Mouse (Mus musculus) left cerebral cortex, adult 18-20 months (tissue): ENCODE measurements at regions not wholly inside any gene's neighbourhood (a gene's known extent, or its start where the extent isn't known, plus 50 kb on each side); places are given as distances from the start of the nearest gene placed in this dataset.
"Not testable (repeated sequence)": the region's sequence is repeated elsewhere in the genome, so short reads cannot be mapped to it uniquely, and the experiment has no call there.

ENCODE experiments used
- DNase-seq, 2 experiments: peaks; one replicate each; pipeline ENCODE4 v3.0.0; 2021 to 2022; ENCODE audit warnings: low spot score in 2 of 2, mixed read lengths in 1 of 2

GRCm38 (mm10) chr12:106302617-106303016 lies 292.6 kb downstream of the Vrk1 start:
- no peak for DNase-seq

GRCm38 (mm10) chr12:106308291-106308955 lies 298.4 kb downstream of the Vrk1 start:
- DNase-seq: no peak

DNA sequence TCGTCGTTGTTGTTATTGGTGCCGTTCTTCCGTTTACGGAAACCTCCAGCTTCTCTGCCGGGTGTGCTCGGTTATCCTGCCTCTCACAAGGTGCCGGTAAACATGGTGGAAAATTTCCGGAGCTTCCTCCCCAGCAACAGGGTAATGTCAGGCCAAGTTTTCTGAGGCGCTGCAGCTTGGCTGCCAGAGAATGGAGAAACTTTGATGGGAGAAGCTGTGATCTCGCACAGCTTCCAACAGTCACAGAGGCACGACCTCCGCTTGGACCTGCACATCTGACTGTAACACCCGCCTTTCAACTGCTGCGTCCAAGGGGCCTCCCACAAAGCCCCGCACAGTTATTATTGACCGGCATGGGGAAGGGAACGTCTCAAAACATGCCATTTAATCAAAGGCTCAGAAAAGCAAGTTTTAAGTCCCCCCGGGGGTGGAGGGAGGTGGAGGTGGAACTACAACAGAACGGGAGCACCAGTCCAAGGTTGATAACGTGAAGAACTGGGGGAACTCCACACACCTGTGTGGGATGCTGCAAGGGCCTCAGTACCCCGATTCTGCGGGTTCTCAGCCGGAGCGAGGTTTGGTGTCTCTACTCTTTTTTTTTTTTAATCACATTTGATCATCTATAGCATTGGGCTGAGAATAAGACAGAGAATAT lies 299.1 kb downstream of the Vrk1 start:
- DNase-seq: no peak

GRCm38 (mm10) chr12:106310171-106310570 lies 300.1 kb downstream of the Vrk1 start:
- DNase-seq: no peak

DNA sequence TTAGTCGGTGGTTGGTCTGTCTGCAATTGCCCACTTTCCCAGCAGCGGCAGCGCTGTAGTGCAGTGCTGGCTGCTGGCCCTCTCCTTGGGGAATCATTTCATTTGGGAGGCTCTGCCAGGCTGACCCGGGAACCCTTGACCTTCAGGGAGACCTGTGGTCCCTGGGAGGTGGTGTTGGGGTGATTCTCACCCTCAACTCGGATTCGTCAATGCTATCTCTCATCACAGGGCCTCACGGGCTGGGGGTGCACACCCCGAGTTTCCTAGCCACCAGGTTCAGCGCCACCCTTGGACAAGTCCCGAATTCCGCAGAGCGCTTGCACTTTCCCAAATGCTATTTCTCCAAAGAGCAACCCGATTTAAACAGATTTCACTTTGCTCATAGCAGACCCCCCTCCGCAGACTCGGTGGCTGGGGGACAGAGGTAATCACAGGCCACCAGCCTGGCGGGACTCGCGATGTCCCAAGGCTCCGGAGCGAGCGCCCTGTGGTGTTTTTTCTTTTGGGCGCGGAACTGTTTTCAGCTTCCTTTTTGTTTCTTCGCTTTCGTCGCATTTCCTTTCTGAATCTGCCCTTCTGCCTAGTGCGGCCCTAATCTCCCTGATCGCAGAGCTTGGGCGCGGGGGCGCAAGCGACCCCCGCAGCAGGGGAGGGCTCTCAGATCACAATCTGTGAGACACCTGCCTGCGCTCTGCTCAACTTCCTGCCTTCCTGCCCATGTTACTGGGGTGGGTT lies 300.7 kb downstream of the Vrk1 start:
- DNase-seq: no peak

DNA sequence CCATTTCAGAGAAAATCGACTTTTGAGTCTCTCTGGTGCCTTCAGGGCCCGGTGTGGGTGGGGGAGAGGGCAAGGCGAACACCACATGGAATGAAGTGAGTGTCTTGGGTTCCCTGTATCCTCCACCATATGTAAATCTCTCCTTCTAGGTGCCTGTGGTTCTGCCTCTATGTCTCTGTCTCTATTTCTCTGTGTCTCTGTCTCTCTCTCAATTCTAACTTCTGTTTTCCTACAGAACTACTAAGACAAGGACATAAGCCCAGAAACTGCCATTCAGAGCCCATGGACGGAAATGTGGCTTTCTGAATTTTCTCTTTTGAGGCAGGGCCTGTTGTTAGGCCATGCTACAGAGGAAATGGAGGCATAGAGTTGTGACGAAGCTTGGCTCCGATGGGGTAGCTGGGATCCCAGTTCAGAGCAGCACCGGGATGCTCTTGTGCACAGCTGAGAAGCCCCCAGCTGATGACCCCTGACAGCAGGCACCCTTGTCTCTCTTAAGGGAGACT lies 301.3 kb downstream of the Vrk1 start:
- no peak for DNase-seq

DNA sequence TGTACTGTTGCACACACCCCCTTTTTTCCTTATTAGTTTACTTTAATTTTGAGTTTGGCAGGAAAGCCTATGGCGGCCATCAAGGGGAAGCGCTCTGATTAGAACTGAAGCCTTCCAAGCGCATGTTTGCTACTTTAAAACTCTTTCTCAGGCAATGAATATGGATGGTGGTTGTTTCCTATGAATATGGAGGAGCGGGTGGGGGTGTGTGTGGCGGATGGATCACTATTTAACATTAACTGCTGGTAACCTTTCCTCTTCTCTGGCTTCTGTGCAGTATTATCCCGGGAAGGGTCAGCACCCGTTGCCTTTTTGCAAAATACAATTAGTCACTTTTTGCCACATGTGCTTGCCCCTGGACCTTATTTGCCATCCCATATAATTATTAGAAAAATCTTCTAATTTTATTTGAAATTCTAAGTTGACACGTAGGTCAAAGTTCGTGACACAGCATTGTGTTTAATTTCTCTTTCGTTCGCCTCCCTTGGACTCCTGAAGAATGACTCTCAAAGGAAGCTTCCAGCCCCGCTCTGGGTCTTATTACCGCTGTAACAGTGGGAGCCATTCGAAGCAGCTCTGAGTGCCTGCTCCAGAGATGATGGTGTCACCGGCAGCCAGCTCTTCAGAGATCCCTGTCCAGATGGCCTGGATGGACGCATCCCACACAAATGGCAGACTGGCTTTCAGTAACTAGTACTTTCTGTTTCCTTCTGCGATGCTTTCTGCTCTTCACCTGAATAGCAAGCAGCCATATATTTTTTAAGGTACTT lies 302.0 kb downstream of the Vrk1 start:
- no peak for DNase-seq

- no peak for DNase-seq
Observed at GRCm38 (mm10) chr12:106317738-106318137, 307.7 kb downstream of the Vrk1 start.

GRCm38 (mm10) chr12:106321511-106321910 lies 311.5 kb downstream of the Vrk1 start:
- DNase-seq: no peak

DNA sequence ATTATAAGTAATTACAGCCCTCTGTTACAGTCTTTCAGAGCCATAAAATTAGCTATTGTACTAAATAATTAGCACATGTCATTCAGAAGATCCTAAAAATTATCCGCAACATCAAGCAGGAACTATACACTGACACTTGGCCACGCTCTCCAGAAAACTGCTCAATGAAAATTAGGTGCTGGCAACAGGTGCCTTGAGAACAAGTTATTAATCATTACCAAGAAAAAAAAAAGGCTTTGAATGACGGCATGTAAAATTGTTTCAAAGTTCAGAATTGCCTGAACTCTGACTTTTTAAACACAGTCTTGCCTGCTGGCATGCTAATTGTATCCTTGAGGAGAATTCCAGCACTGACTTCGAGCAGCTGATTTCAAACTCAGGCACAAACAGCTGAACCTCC lies 316.6 kb downstream of the Vrk1 start:
- no peak for DNase-seq

- no peak for DNase-seq
Observed at GRCm38 (mm10) chr12:106327351-106327750, 317.3 kb downstream of the Vrk1 start.

GRCm38 (mm10) chr12:106357867-106358266 lies 347.8 kb downstream of the Vrk1 start:
- no peak for DNase-seq

GRCm38 (mm10) chr12:106361646-106362045 lies 351.6 kb downstream of the Vrk1 start:
- not testable (repeated sequence) for DNase-seq

DNA sequence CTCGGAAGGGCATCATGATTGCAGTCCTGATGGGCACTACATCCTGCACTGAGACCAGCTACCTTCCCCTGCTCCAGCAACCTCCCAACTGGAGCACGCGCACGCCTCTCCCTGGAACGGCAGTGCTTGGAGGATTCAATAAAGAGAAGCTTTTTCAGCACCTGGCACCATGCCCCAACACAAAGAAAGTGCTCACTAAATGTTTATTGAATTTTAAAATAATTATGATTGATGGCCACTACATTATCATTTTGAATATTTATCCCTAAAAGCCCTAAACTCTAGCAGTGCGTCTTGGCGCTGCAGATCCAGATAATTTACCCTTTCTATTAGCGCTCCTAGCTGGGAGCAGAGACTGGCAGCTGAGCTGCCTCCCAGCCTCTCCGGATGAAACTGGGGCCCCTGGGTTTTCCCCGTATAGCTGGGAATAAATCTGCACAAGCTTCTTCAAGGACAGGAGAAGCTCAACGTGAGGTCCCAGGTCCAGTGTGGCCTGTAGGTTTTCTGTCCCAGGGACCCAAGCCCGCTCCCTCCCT lies 364.9 kb downstream of the Vrk1 start:
- DNase-seq: no peak

DNA sequence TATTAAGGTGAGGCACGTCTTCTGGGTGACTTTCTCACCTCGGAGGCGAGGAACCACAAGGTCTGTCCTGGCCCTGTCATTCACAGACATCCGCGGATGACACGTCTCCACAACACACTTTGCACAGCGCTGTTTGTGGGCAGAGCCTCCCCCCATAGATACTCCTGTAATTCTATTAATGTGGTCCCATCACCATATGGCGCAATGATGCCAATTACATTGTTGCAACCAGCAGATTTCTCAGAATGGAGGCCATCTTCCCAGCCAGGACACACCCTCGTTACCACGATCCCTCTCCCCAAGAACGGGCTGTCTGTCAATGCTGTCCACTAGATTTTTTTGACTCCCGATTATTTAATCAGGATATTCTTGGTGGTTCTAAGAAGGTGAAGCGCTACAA lies 365.9 kb downstream of the Vrk1 start:
- DNase-seq: no peak

DNA sequence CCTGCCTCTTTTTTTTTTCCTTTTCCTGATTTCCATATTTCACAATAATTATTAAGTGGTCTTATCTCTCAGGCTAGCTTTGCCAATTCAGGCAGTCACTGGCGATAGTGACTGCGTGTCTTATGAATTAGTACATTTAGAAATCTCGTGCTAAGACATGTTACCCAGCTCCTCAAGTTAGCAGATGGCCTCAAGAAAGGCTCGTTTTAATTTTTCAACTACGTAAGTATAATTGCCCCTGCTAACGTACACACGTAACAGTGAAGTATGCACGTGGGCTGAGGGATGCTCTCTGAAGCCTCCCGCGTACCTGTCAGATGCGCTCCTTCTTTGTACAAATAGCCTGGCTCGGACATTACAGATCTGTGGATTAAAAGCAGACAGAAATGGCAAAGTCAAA lies 366.8 kb downstream of the Vrk1 start:
- DNase-seq: no peak

DNA sequence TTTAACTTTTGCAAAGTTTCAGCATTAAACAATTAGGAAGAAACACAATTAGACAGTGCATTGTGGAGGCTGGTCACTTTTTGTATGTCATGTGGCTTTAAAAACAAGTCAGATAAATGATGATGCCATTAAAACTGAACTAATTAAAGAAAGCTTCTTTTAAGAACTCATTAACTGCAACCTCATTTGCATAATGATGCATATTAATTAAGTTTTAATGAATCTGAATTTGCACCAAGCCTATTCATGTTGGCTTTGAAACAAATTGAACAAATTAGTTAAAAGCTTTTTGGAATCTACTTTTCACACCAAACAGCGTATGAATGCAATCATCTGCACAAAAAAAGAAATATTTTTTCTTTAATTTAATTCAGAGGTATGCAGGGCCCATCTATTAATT lies 367.3 kb downstream of the Vrk1 start:
- DNase-seq: no peak

DNA sequence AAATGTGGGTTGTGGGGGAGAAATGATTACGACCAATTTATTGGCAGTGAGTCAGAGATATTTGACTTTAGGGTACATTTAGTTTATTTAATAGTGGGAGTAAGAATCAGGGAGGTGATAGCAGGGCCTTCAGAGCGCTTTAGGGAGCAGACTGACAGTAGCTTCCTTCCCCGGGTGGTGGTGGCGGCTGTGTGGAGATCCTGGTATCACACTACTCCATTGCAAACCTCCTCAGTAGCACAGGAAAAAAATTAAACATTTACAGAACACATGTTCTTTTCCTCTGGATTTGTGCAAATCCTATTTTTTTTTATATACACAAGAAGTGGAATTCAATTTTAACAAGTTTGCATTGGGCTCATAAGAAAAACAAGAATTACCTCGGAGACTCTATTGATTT lies 367.7 kb downstream of the Vrk1 start:
- no peak for DNase-seq

DNA sequence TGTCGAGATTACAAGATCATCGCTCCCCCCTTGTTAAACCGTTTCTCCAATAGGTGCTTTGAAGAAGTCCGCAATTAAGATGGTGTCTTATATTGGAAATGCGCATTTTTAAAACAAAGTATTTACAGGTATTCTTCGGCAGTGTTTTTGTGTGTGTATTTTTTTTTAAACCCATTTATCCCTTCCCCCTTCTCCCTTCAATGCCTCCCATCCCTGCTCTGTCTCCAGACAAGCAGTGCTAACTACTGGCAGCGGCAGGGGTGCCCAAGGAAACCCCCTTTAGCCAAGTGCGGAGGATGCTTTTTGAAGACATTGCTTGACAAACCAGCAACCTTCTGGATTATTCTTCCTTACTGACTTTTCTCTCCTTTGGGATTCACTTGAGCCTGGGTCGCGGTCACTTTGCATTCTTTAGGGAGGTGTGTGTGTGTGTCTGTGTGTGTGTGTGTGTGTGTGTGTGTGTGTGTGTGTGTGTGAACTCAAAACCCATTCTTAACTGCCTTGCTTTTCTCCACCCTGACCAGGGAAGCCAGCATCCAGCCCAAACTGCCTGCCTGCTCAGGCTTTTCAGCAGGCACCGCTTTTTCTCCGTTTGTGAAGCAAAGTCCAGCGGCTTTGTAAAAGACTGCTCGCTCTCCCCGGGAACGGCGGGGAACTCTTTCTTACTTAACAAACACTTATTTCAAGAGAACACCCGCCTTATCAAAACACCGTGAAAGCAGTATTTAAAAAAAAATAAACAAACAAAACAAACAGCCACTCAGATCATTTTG lies 368.5 kb downstream of the Vrk1 start:
- no peak for DNase-seq

GRCm38 (mm10) chr12:106379151-106379594 lies 369.1 kb downstream of the Vrk1 start:
- no peak for DNase-seq
